Mouse (Mus musculus) adrenal gland, postnatal 10 days (tissue): ENCODE measurements around the gene Srebf1. TPM values are rescaled to one million over a fixed set of nuclear protein-coding genes. Genes with fewer than 3 reads are reported as not detected.

ENCODE experiments used
- DNase-seq: peaks from one replicate; pipeline ENCODE4 v3.0.0; 2021; ENCODE audit warnings: mixed read lengths
- total RNA-seq, 2 experiments: library from RNA; stranded (reverse); gene quantifications; 2 replicates each; pipeline ENCODE4 v1.2.3; 2021

Srebf1 gene
- total RNA-seq, 2 experiments from 2014 or later, result 126 to 185 TPM

DNA sequence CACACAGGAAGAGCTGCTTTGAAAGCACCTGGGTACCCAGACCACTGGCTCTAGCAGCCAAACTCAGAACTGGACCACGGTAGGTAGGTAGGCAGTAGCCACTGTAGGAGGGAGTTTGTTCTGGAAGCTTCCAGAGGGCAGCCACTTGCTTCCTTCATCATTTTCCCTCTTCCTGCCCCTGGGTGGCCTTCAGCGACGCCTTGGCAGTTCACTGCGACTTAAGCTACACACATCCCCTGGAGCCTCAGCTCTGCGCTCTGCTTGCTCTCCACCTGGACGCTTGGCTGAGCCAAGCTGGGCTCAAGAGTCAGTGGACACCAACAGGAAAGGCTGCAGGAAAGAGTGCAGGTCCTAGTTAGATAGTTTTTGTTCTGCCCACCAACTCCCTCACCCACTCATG, 44.4 kb downstream of the Srebf1 start:
- no peak for DNase-seq

DNA sequence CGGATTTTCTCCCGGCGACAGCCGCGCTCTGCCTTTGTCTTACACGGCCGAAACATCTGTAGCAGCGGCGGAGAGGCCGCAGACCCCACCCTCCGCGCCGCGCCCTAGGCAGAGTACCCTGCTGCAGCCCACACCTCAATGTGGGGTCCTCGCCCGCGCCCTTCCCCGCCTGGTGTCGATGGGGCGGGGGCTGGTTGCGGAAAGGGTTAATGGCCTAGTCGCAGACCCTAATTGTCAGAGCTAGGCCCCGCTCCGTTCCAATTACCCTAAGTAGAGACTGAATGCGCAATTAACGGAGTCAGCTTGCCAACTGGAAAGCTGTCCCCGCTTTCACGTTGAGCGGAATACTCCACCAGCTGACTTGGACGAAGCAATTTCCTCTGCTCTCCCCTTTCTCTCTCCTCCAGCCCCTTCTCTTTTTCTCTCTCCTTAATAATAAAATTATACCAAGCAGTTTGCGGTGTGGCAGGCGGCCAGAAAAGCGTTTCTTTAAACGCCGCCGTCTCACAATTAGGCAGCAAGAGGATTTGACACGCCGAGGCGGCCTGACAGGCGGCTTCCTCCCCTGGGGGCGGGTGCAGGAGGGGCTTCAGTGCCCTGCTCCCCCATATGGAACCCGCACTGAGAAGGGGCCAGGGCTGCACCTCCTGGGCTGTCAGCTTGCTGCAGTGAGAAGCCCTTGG, 45.3 kb downstream of the Srebf1 start:
- peak; percentile 54 for DNase-seq

DNA sequence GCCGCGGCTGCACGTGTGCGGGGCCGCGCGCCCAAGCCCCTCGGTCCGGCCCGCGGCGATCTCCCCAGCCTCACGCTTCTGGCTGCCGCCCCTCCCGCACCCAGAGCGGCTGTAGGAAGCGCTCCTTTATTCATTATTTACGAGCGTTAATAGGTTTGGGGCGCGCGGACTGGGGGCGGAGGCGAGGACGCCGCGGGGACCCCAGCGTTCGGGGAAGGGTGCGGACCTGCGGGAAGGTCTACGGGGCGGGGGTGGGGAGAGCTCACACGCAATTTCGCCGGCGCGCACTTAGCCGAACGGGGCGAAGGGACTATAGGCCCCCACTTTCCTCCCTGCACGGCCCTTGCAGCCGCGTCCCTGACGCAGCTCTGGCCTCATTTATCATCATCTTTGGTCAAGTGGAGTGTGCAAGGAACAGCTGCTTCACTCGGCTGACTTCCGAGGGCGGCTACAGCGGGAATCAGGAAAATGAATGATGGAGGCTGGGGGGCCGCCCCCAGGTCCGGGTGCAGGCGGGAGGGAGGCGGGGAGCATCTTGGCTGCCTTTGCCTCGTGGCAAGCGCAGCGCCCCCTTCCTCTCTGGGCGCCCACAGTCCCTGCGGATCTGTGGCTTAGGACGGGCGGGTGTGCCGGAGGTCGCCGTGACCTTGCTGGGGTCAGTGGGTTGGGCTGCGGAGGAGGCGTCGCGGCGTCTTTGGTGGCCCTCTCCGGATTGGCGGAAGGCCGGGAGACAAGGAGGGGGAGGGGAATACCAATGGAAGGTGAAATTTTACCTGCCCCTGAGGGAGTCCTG, 46.0 kb downstream of the Srebf1 start:
- DNase-seq, result peak; percentile 83

DNA sequence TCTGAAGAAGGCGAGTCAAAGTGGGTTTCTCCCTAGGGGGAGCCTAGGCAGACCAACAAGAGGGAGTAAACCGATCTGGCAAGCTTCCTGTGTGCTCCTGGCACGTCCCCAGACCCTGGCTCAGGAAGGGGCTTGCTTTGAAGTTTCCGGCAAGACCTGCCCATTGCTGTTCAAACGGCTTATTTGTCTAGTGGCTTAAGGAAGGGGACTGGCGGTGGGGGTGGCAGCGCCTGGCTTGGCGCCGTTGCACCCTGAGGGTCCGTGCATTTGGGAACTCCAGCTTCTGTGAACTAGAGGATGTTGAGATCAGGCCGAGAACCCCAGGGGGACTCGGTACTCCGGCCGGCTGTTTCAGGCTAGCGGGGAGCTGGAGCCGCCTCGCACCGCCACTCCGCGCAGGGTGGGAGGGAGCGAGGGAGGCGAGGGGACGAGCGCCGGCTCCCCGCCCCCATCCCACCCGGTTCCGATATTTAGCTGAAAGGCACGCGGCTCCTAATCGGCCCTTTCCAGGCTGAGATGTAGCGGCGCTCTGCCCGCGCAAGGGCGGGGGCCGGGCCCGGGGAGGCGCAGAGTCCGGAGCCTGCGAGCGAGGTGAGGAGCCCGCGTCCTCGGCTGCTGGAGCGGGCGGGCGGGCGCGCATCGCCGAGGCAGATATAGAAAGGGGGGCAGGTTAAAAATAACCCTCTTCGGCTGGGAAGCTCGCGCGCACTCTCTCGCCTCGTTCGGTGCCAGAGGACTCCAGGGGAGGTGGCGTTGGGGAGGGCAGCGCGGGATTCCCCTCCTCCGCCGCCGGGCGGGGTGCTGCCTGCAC, 46.8 kb downstream of the Srebf1 start:
- DNase-seq, result peak; percentile 73

DNA sequence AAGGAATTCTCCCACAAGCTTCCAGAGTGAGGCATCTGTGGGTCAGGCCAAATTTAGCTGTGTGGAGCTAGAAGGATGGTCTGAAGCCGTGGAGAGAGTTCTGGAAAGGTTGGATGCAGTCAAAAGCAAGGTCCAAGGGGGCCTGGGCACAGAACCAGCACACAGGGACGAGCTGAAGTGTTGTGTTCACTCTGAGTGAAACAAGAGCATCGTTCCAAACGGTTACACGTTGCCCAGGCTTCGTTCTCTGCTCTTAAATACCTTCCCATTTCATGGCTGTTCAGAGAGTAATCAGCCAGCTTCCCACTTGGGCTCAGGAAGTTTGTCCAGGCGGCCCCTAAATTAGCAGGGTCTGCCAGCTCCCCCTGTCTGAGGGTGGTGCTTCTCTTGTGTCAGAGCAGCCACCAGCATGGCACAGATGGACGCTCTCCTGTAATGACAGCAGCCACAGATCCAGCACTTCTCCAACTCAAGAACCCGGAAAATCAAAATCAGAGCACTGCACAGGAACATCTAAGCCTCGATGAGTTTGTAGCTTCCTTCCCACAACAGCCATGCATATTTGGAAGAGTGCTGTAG, 48.7 kb downstream of the Srebf1 start:
- DNase-seq, result no peak

DNA sequence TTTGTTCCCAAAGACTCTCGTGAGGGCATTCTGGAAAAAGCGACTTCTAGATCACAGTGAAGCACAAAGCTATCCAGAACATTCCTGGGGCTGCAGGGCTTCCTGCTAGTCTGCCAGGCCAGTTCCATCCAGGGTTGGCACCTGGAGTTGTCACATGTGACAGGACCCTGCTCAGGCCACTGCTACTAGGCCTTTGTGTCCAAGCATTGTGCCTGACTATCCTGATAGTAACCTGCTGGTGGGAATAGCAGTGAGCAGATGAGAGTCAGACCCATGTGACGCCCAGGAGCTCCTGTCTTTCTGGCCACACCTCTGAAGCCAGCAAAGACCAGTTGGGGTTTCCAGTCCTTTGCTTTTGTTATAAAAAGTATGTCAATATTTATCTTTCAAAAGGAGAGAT, 50.3 kb downstream of the Srebf1 start:
- no peak for DNase-seq

DNA sequence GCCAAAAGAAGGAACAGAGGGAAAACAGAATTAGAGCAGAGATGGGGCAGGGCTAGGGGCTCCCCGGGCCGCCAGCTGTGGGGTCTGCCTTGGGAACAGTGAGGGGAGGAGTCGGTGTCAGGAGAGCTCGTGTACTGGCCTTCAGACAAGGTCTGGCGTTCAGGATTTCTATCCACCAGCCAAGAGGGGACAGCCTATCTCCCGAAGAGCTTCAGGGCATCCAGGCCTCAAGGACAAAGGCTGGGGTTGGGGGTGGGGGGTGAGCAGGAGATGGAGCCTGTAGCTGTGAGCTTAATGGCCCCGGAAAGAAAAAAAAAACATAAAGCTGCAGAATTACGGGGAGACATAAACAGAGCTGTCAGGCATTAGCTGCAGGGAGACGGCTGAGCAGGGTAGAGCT, 53.6 kb downstream of the Srebf1 start:
- DNase-seq, result peak; percentile 66

DNA sequence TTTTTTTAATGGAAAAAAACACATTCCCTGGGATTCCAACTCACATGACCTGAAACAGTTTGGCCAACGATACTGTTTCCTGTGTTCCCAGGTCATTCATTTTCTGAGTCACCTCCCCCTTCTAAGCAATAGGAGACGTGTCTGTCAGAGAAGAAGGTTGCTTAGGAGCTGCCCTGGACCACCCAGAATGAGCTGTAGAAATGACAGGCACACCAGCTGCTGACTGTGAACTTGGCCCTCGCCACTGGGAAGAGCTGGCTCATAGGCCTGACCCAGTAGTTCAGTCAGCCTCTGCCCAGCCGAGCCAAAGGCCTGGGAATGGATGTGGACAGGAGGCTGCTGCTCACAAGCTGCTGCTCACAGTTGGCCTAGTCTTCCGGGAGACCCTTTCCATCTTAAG, 57.3 kb downstream of the Srebf1 start:
- peak; percentile 63 for DNase-seq

DNA sequence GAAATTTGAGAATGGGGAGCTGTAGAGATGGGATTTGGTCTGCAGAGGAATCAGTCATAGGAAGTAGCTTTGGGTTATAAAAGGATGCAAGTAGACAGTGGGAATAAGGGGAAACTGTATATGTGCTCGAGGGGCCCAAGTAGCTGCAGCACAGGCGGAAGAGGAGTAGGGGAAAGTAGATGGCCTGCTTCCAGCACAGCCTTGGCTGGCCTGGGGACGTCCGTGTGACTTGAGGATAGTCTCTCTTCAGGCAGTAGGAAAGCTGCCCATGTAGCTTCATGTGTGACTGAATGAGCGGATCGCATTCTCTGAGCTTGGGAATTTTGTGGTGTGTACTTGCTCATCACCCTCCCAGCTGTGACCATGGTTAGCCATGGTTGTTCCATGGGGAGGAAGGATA, 57.9 kb downstream of the Srebf1 start:
- no peak for DNase-seq

DNA sequence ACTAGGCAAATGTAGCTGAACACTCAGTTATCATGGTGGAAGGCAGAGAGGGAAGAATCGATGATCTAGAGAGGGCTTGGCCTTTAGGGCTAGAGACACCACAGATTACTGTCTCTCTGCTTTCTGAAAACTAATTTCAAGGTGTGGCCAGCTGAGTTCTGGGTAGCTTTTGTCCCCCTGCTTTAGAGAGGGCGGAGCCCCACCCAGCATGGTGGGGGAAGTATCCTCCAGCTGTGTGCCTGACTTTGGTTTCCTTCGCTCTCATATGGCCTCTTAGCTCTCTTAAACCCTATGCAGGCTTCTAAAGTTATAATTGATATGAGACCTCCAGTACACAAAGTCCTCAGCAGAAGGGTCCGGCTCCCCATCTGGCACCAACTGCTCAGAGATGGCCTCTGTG, 59.0 kb downstream of the Srebf1 start:
- DNase-seq, result no peak

DNA sequence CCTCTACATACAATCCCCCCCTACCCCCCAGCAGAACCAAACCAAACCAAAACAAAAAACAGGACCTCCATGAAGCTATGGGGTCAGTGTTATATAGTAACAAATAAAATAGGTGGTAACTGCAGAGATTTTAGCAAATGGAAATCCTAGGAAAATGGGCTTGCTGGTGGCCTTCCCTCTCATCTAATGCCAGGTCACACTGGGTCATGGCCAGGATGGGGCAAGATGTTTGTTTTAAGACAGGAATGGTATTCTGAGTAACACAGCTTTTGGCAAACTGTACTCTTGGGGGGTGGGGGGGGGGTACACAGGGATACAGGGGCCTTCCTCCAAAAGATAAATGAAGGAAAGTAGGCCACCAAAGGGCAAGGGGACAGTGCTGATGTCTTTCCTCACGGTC, 59.8 kb downstream of the Srebf1 start:
- no peak for DNase-seq

DNA sequence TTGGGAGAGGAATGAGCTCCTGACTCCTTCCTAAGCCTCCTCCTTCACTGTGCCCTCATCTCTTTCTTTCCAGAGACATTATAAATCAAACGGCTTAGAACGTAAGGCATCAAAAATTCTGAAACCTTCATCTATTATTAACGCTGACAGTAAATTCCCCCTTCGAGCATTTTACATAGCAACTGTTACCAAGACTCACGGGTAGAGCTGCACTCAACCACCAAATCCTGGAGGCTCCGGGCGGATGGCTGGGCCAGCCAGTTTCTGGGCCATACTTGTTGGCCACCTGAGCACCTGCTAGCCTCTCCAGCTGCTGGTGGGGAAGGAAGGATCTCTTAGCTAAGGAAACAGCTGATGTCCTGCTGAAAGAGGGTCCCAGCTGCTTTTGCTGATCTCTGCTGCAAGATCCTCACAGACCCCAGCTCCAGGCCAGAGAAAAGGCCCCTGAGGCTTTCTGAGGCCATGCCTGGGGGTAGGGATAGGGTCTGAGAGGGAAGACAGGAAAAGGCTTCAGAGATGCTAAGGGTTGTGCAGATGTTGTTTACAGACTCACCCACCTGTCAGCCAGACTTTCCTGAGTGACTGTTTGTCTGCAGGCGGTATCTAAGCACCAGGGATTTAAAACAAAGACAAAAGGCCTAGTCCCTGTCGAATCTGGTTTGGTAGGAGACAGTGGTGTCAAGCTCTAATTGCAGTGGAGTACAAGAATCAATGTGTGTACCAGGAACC, 61.1 kb downstream of the Srebf1 start:
- DNase-seq, result no peak

DNA sequence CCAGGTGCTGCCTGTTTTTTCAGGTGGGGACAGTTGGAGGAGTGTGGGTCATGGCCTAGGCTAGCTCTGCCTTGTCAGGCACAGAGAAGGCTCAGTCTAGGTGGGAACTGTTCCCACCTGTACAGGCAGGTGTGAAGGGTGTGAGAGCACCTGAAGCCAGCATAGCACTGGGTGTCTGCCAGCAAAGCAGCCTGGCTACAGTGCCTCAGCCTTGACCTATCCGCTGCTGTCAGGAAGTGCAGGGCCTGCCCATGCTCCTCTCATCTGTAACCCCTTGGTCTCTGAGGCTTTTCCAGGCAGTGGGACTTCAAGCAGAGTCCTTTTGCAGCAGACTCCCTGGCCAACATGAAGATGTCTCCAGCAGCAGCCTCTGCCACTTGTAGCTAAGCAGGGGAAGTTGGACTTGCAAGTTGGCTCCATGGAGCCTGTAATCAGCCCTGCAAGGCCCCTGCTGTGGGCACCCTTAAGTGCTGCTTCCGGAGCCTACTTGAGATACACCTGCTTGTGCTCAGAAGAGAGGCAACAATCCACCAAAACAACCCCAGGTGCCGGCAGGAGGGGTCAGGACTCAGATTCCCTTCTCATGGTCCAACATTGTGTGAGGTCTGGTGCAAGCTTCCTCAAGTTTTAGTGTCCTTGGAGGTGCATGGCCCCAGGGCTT, 61.8 kb downstream of the Srebf1 start:
- no peak for DNase-seq

DNA sequence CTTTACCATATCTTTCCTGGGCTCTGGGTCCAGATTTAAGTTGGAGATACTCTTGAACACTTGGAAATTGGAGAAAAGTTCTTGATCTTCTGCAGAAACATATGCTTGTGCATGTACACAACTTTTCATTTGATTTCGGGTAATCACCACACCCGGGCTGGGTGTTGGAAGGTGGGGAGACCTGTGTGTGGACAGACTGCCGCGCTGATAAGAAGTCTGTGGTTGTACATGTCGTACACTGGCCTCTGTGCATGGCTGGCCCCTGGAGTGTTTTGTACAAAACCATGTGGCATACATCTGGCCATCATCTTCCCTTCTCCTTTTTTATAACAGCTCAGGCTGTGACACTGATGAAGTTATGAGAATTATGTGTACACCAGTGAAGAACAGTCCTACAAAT, 62.4 kb downstream of the Srebf1 start:
- DNase-seq, result no peak

DNA sequence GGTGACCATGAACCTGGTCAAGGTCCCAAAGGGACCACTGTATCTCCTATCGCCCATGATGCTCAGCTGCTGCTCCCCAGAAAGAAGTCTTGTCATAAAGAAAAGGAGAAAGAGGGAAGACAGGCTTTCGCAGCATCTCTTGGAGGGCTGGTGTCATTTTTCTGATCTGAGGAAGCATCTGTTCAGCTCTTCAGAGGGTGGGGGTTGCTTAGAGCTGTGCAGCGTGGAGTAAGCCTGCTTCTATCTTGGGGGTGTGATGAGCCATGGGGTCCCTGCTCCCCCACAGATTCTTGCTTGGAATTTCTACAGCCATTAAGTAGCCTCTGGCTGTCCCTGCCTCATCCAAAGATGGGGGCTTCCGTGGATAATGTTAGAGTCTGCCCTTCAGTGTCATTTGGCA, 64.1 kb downstream of the Srebf1 start:
- no peak for DNase-seq

DNA sequence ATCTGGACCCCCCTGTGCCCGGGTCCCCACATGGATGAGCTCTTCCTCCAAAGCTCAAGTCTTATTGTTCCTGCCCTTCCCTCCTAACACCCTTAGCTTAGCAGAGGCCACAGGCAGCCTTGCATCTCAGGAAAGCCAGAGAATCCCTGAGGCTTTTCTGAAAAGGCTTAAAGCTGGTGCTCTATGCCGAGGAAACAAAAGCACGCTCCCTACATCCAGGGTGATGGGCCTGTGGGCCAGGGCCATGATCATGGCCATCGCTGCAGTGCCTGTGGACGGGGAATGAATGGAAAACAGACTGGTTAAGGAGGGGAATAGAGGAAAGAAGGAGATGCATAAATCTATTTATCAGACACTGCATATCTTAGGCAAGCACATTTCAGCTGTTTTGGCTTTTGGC, 66.7 kb downstream of the Srebf1 start:
- no peak for DNase-seq

DNA sequence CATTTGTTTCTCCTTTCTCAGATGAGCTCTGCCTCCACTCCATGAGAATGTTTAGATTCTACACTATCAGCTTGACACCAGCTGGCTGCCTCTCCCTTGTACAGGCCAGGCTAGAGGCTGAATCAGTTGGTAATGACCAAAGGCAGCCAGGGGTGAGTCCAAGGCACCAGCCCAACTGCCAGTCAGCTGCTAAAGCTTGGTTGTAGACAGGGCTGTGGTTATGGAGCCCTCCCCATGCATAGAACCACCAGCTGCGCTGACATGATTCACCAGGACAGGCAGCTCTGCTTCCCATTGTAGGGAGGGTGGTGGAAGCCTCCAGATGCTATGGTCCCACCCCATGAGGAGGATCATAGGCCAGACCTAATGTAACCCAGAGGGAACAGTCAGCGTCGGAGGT, 68.4 kb downstream of the Srebf1 start:
- no peak for DNase-seq

DNA sequence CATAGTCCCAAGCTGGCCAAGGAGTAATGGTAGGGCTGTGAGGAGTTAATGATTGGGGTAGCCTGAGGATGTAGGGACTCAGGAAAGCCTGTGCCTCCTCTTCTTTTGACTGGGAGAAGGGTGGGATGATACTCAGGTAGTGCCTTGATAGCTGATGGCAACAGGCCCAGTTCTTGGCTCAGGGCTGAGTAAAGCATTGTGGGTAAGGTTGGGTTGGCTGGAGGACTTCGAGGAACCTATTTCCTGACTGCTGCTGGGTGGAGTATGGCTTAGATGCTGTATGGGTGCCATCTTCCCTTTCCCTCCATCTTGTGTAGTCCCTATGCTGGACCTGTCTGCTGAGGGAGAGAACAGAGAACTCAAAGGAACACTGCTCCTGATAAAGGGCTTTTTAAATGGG, 70.0 kb downstream of the Srebf1 start:
- DNase-seq, result no peak

DNA sequence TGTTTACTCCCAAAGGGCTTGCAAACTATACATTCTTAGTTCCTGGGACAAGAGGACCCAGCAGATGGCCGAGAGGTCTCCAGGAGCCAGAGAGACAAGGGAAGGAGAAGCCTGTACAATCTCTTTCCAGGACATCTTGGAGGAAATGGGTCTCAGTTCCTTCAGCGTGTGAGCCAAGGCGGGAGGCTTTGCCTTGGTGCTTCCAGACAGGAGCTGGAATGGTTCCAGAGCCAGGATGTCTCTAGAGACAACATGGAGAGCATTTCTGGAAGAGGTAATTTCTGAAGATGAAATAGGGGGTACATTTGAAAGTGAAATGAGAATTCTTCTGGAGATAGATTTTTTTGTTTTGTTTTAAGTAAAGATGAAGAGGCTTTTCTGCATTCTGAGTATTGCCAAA, 71.7 kb downstream of the Srebf1 start:
- peak; percentile 50 for DNase-seq
